Mouse (Mus musculus): ENCODE data around the gene Snrpf.

DNA sequence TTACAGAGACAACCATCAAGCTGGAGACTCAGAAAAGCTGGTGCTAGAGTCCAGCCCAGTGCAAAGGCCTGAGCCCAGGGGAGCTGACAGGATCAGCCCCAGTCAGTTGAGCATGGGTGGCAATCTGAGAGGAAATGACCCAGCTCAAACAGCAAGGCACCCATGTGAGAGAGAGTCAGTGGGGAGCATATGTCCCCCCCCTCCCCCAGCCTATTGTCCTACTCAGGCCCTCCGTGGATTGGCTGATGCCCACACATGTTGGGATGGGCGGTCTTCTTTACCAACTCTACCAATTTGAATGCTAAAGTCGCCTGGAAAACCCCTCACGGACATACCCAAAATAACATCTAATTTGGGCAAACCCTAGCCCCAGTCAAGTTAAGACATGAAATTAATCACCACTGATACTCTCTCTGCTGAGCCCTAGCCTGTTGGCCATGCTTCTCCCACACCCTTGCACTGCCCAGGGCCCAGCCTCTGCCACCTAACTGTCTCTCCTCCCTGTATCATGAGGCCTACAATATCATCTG lies 41.7 kb downstream of the Snrpf start:
- TF ChIP-seq USF1 (IDR thresholded peaks at IDR 0.05; ENCODE audit: low read depth) (no peak), POLR2A (IDR thresholded peaks at IDR 0.05; ENCODE audit: insufficient read length, low read depth) (no peak), MAX (IDR thresholded peaks at IDR 0.05; ENCODE audit: low read depth) (no peak), POLR2AphosphoS2 (IDR thresholded peaks at IDR 0.05; ENCODE audit: insufficient read length, low read depth) (no peak), MYOD1 (IDR thresholded peaks at IDR 0.05; ENCODE audit: control insufficient read depth in 1 of 3, insufficient read length in 2 of 3, low read depth in 2 of 3) (no peak), REST (IDR thresholded peaks at IDR 0.05; ENCODE audit: insufficient read depth, insufficient read length) (no peak), TCF3 (IDR thresholded peaks at IDR 0.05; ENCODE audit: insufficient read length, low read depth) (no peak), TCF12 (IDR thresholded peaks at IDR 0.05; ENCODE audit: insufficient read depth, poor library complexity, severe bottlenecking) (no peak)
